Comparison of ENCODE assay signal across 17 mouse cellular contexts in genomic region chr3:101274794-101275193, GRCm38 (mm10). TPM values are rescaled to one million over a fixed set of nuclear protein-coding genes. Genes with fewer than 3 reads are reported as not detected.
DNase-seq lines count a peak whose midpoint lies in the region; TF ChIP-seq lines count a peak whose summit lies in the region.
"Had no signal": no experiment of that assay in that cellular context is flagged by ENCODE, and none has a peak within 500 bp of the region (broad histone marks: within the 10 kb centered on the region; RNA-seq: fewer than 3 reads in every experiment).

No protein-coding gene starts in this region.

- no peak overlapping the region for H3K4me3 ChIP-seq in spleen, adult 2 months (ENCODE audit: extremely low read depth, insufficient read depth, insufficient read length)
- no peak overlapping the region for H3K4me3 ChIP-seq in bone marrow, adult 2 months (replicated peaks; ENCODE audit: control insufficient read depth, low read depth, low read length)
- H3K4me3 ChIP-seq: forebrain, embryonic 15.5 days; heart, embryonic 10.5 days; megakaryocyte, embryonic 14.5 days had no signal

- intact Hi-C loops in left cerebral cortex, postnatal 25 days (cut with DNase I): no loop called here

- no peak for TF ChIP-seq CTCF in spleen, adult 2 months (IDR thresholded peaks at IDR 0.05; ENCODE audit: extremely low read depth, insufficient read depth, insufficient read length, insufficient replicate concordance)
- TF ChIP-seq CTCF in bone marrow, adult 2 months (IDR thresholded peaks at IDR 0.05; ENCODE audit: control insufficient read depth, insufficient read depth, low read length): no peak

- peak; percentile 73 to 78 for DNase-seq in spleen, adult 2 months (ENCODE audit: low read depth in 1 of 2, low spot score in 2 of 2)
- no peak for DNase-seq in spleen, postnatal 14 days (ENCODE audit: low spot score in 2 of 2)
- DNase-seq in natural killer cell, adult 2 months (ENCODE audit: low spot score in 2 of 2): peak; percentile 76 to 80
- peak; percentile 77 to 89 for DNase-seq in thymus, postnatal 36 days
- no peak for DNase-seq in left cerebral cortex, postnatal 25 days (ENCODE audit: low spot score in 2 of 2)
- no peak for DNase-seq in kidney, adult 11 months
- DNase-seq in layer of hippocampus, adult 8-10 months (ENCODE audit: low spot score in 2 of 2): no peak
- DNase-seq: kidney, postnatal 25 days; liver had no signal

- no peak; the same call in 1 of the 2 replicates for TF ChIP-seq POLR2A in spleen, adult 2 months (IDR thresholded peaks at IDR 0.05; ENCODE audit: low read depth, low read length)
- TF ChIP-seq POLR2A in bone marrow, adult 2 months (IDR thresholded peaks at IDR 0.05; ENCODE audit: borderline replicate concordance, control insufficient read depth, low read depth, low read length): no peak

- WGBS in spleen, adult 2 months: 22% methylated on average over 3 of the region's 3 CpGs
- 15% methylated on average over 3 of the region's 3 CpGs for WGBS in bone marrow, adult 2 months

- H3K27ac ChIP-seq in spleen, adult 2 months (ENCODE audit: insufficient read depth, low read length): peak overlapping the region; percentile 85
- peak overlapping the region; percentile 54; the same call in 1 of the 2 replicates for H3K27ac ChIP-seq in bone marrow, adult 2 months (ENCODE audit: control insufficient read depth, insufficient read depth, low read depth, low read length, poor library complexity)
- H3K27ac ChIP-seq: forebrain, embryonic 15.5 days; heart, embryonic 10.5 days had no signal

- H3K36me3 ChIP-seq in spleen, adult 2 months (ENCODE audit: control insufficient read depth, insufficient read depth, low read length): peaks cover 25% of the 10 kb centered on the region
- H3K36me3 ChIP-seq: forebrain, embryonic 15.5 days; heart, embryonic 10.5 days had no signal

- H3K27me3 ChIP-seq in spleen, adult 2 months (ENCODE audit: control insufficient read depth, insufficient read depth, low read length): no peaks in the 10 kb centered on the region
- H3K27me3 ChIP-seq: forebrain, embryonic 15.5 days had no signal

- peaks cover 51% of the 10 kb centered on the region for H3K4me1 ChIP-seq in spleen, adult 2 months (ENCODE audit: control insufficient read depth, insufficient read depth, insufficient read length)
- H3K4me1 ChIP-seq in bone marrow, adult 2 months (ENCODE audit: control insufficient read depth, insufficient read depth, low read length): peaks cover 3% of the 10 kb centered on the region; the same call in 1 of the 2 replicates
- H3K4me1 ChIP-seq: forebrain, embryonic 15.5 days; megakaryocyte, embryonic 14.5 days had no signal

RNA-seq across cellular contexts. Expression of gene Cd2, which starts 12.9 kb away (rescaled TPM):
- 38.2 and 50.2 TPM in 2 replicates for polyA plus RNA-seq in spleen, adult 2 months (2012; rRNA removed)
- 10.9 and 29.0 TPM in 2 replicates for polyA plus RNA-seq in bone marrow, adult 2 months (2011; ENCODE audit: insufficient read depth, insufficient read length, low replicate concordance, missing spikeins)
- total RNA-seq in left cerebral cortex, postnatal 25 days (2021): not detected
- not detected for total RNA-seq in layer of hippocampus, adult 8-10 months (2022)
- total RNA-seq: gastrocnemius, adult 8-10 months; layer of hippocampus, postnatal 10 days; left cerebral cortex, postnatal 10 days had no signal
- polyA plus RNA-seq: Patski had no signal

Comparison
In these comparisons a context has a peak if more than half of its experiments do, and no peak if none do; other contexts are left out.
1. DNase-seq: peak in spleen, adult 2 months (2 of 2), natural killer cell, adult 2 months (2 of 2) and thymus, postnatal 36 days (2 of 2); none in spleen, postnatal 14 days (0 of 2), left cerebral cortex, postnatal 25 days (0 of 2), kidney, adult 11 months (single experiment) and layer of hippocampus, adult 8-10 months (0 of 2).